Mouse (Mus musculus): ENCODE results near the gene Rbms1.

Gene Rbms1

GRCm38 (mm10) chr2:60766420-60766819 lies 196.6 kb downstream of the Rbms1 start:
- no peak for DNase-seq (ENCODE audit: low read depth, low spot score)

- DNase-seq (ENCODE audit: low read depth, low spot score) = no peak
These were observed 206.8 kb downstream of the Rbms1 start for GRCm38 (mm10) chr2:60756218-60756617.

- DNase-seq (ENCODE audit: low read depth, low spot score) = no peak
These were observed 207.9 kb downstream of the Rbms1 start for GRCm38 (mm10) chr2:60755101-60755500.

- DNase-seq (ENCODE audit: low read depth, low spot score) = no peak
These were observed 211.7 kb downstream of the Rbms1 start for GRCm38 (mm10) chr2:60751274-60751673.

- no peak for DNase-seq (ENCODE audit: low read depth, low spot score)
These were observed 212.4 kb downstream of the Rbms1 start for GRCm38 (mm10) chr2:60750591-60750990.

GRCm38 (mm10) chr2:60748585-60748984 lies 214.4 kb downstream of the Rbms1 start:
- peak; percentile 50 for DNase-seq (ENCODE audit: low read depth, low spot score)

- DNase-seq (ENCODE audit: low read depth, low spot score) = no peak
These were observed 215.4 kb downstream of the Rbms1 start for GRCm38 (mm10) chr2:60747590-60747989.

GRCm38 (mm10) chr2:60744674-60745073 lies 218.3 kb downstream of the Rbms1 start:
- DNase-seq (ENCODE audit: low read depth, low spot score) = no peak

GRCm38 (mm10) chr2:60739389-60740137 lies 223.4 kb downstream of the Rbms1 start:
- DNase-seq (ENCODE audit: low read depth, low spot score) = no peak

- peak; percentile 27 for DNase-seq (ENCODE audit: low read depth, low spot score)
These were observed 232.1 kb downstream of the Rbms1 start for GRCm38 (mm10) chr2:60730929-60731328.

- peak; percentile 90 for DNase-seq (ENCODE audit: low read depth, low spot score)
These were observed 233.0 kb downstream of the Rbms1 start for GRCm38 (mm10) chr2:60730024-60730423.

- no peak for DNase-seq (ENCODE audit: low read depth, low spot score)
These were observed 233.9 kb downstream of the Rbms1 start for GRCm38 (mm10) chr2:60728902-60729585.

GRCm38 (mm10) chr2:60724660-60725059 lies 238.3 kb downstream of the Rbms1 start:
- DNase-seq (ENCODE audit: low read depth, low spot score) = no peak

GRCm38 (mm10) chr2:60722967-60723366 lies 240.0 kb downstream of the Rbms1 start:
- DNase-seq (ENCODE audit: low read depth, low spot score) = no peak

- no peak for DNase-seq (ENCODE audit: low read depth, low spot score)
These were observed 240.5 kb downstream of the Rbms1 start, which contains the start of gene Itgb6 for GRCm38 (mm10) chr2:60722514-60722913. Itgb6 (minus strand) TSS chr2:60722643.

- peak; percentile 28 for DNase-seq (ENCODE audit: low read depth, low spot score)
These were observed 242.1 kb downstream of the Rbms1 start for GRCm38 (mm10) chr2:60720906-60721305.

GRCm38 (mm10) chr2:60720205-60720604 lies 242.8 kb downstream of the Rbms1 start:
- DNase-seq (ENCODE audit: low read depth, low spot score) = no peak

GRCm38 (mm10) chr2:60717348-60717747 lies 245.6 kb downstream of the Rbms1 start:
- DNase-seq (ENCODE audit: low read depth, low spot score) = peak; percentile 48

GRCm38 (mm10) chr2:60716549-60716948 lies 246.4 kb downstream of the Rbms1 start:
- no peak for DNase-seq (ENCODE audit: low read depth, low spot score)

GRCm38 (mm10) chr2:60715771-60716170 lies 247.2 kb downstream of the Rbms1 start:
- DNase-seq (ENCODE audit: low read depth, low spot score) = no peak

- DNase-seq (ENCODE audit: low read depth, low spot score) = no peak
These were observed 248.0 kb downstream of the Rbms1 start for GRCm38 (mm10) chr2:60714971-60715502.

- no peak for DNase-seq (ENCODE audit: low read depth, low spot score)
These were observed 248.5 kb downstream of the Rbms1 start for GRCm38 (mm10) chr2:60714475-60714874.

- DNase-seq (ENCODE audit: low read depth, low spot score) = no peak
These were observed 249.1 kb downstream of the Rbms1 start for GRCm38 (mm10) chr2:60713857-60714256.

All from R1 (cell line).